Mouse (Mus musculus): Measurements from ENCODE around the gene Polr2c.
"Not testable (repeated sequence)": the region's sequence is repeated elsewhere in the genome, so short reads cannot be mapped to it uniquely, and the experiment has no call there.

Polr2c gene

DNA sequence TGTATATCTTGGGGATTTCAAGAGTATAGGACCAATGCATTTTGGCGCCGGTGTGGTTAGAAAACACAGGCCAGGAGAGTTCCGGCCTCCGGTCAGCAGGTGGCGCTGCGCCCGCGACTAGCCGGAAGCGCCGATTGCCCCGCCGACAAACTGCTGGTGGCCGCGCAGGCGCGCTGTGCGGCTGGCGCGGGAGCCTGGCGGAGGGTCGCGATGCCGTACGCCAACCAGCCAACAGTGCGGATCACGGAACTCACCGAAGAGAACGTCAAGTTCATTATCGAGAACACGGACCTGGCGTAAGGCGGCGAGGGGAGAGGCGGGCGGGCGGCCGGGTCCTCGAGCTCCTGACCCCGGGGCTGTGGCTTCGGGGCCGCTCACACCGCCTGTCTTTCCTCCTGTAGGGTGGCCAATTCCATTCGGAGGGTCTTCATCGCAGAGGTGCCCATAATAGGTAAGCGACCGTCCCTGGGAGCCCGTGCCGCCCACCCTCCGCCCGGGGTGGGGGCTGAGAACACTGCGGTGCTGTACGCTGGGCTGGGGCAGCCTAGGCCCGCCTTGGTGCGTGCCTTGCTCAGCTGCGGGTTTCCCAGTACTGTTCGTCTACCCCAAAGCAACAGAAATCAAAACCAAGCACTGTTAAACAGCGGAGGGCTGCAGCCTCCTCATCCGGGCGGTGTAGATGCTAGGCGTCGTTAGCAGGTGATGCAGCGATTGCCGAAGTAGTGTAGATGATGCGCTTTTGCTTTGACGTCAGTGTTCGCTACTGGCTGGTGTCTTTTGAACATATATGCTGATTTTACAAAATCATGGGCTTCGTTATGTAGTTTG lies at the start of gene Polr2c:
Gene Polr2c, plus strand, starts transcription at position 105 of the 828 bp plus-strand sequence.
- DNase-seq (ENCODE audit: low read depth, low spot score) = no peak

DNA sequence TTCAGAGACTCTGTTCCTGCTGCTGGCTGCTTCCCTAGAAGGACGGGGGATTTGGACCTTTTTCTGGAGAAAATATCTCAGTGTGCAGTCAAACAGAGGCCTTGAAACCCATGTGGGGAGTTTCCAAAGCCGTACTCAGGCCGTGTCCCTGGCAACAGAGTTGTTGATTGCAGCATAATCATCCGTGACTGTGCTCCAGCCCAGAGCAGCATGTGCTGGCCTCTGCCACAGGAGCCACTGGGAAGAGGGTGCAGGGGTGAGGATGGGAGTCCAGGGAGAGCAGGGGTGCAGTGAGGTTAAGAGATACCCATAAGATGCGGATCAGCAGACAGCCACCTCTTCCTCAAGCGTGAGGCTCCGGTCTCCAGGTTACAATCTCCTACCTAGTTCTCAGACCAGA lies 49.7 kb upstream of the Polr2c start:
- DNase-seq (ENCODE audit: low read depth, low spot score) = no peak

DNA sequence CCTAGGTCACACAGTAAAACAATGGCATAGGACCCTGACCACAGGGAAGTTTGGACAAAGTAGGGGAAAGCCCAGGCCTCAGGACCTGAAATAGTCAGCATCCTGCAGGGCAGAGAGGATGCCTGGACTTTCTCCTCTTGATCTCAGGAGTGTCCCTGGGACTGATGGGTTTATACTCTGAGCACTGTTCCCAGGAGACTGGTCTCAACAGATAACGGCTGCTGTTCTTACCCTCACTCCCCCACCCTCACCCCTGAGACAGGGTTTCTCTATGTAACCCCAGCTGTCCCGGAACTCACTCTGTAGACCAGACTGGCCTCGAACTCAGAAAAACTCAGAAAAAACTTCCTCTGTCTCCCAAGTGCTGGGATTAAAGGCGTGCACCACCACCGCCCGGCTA lies 48.9 kb upstream of the Polr2c start:
- DNase-seq (ENCODE audit: low read depth, low spot score) = no peak

DNA sequence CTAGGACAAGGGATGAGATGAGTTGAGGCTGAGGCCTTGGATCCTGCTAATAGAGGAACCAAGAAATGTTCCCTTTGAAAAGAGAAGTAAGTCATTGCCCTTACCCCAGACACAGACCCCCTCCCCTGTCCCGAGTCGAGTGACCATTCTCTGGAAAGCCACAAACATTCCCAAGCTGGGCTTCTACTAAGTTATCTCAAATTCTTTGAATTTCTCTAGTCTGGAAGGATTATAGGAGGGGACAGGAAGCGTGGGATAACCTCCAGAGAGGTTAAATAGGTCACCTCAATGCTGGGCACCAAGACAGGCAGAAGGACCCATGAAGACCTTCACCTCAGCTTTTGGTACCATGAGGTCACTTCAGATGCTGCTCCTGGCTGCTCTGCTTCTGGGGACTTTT lies 47.1 kb upstream of the Polr2c start, which contains the start of gene Ccl17:
Gene Ccl17, plus strand, starts transcription at position 301 of the 400 bp plus-strand sequence.
- DNase-seq (ENCODE audit: low read depth, low spot score) = no peak

DNA sequence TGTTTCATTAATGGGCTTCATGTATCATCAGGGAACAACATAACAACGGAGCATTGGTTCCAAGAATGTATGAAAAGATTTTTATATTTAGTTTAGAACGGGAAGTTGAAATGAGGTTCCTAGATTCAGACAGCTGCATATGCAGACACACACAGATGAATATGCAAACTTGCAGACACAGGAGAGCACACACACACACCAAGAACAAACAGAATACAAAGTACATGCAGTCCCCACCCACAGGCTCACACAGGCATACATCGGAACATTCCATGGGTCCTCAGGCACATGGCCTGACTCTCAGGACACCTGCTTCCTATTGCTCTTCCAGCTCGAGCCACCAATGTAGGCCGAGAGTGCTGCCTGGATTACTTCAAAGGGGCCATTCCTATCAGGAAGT lies 46.4 kb upstream of the Polr2c start:
- DNase-seq (ENCODE audit: low read depth, low spot score) = no peak

DNA sequence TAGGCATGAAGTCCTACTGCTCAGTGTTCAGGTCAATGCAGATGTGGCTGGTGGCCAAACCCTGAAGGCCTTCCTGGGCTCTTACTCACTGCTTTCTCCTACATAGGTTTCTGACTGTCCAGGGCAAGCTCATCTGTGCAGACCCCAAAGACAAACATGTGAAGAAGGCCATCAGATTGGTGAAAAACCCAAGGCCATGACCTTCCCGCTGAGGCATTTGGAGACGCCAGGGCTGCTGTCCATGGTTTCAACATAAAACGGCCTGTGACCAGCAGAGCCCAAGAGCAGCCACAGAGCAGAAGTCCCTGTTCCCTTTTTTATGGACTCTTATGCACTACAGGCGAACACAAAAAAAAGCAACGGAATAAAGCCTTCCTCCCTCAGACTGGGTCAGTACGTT lies 45.6 kb upstream of the Polr2c start:
- no peak for DNase-seq (ENCODE audit: low read depth, low spot score)

DNA sequence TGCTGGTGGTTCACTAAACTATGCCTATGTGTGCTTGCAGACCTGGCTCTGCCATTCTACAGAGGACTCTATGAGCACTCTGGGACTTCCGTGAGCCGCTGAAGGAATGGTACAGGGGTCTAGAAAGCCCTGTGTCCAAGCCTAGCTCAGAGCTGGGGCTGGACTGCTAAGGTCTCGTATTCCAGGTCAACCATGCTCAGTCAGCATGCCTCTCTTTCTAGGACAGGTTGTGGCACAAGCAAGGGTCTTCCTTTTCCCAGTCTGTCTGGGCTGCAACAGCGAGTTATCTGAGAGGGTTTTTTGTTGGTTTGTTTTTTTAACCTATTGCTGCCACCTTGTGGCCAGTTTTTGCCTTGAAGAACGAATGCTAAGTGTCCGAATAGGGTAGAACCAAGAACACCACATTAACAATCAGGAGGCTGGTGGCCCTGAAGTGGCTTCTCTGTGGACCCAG lies 44.6 kb upstream of the Polr2c start:
- peak; percentile 73 for DNase-seq (ENCODE audit: low read depth, low spot score)

DNA sequence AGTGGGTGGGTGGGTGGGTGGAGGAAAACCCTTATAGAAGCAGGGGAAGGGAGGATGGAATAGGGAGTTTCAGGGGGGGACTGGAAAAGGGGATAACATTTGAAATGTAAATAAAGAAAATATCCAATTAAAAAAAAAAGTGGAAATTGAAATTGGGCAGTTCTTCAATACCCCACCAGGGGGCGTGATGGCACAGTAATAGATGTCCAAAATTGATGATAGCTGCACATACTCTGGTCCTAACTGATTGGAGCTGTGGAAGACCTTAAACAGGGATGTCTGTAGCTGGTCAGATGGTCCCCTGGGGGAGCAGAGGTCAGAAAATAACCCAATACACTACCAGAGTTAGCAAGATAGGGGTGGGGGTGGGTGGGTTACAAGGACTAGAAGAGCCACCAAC lies 42.7 kb upstream of the Polr2c start:
- no peak for DNase-seq (ENCODE audit: low read depth, low spot score)

DNA sequence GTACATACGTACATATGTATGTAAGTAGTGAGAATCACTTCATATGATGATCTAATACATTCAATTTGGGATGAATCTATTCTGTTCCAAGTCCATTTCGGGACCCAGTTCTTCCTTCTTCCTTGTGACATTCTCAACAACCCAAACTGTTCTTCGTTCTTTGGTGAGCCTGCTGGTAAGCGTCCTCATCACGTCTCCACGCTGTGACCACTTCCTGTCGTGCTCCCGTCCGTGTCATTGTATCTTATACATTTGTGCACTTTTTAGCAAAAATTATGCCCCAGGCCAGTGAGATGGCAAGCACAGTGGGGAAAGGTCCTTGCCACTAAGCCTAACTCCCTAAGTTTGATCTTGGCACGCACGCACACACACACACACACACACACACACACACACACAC lies 39.3 kb upstream of the Polr2c start:
- DNase-seq (ENCODE audit: low read depth, low spot score) = no peak

DNA sequence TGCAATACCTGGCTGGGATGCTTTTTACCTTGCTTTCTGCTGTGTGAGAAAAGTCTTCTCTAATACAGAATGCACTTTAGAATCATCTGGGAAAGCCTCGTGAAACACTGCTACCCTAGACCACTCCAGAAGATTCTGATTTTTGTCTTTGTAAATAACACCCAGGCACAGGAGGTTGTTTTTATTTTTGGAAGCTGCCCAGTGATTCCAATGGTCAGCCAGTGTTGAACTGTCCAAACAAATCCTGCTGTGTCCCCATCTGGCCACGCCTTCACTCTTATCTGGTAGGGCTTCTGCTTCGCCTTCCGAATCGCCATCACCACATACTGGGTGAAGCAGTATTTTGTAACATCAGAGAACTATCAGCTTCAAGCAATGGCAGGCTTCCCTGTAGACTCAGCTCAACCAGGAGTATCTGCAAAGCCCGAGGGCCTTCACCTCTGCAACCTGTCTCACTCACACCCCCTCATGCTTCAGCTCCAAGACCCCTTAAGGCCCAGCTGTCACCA lies 37.5 kb upstream of the Polr2c start:
- DNase-seq (ENCODE audit: low read depth, low spot score) = no peak

DNA sequence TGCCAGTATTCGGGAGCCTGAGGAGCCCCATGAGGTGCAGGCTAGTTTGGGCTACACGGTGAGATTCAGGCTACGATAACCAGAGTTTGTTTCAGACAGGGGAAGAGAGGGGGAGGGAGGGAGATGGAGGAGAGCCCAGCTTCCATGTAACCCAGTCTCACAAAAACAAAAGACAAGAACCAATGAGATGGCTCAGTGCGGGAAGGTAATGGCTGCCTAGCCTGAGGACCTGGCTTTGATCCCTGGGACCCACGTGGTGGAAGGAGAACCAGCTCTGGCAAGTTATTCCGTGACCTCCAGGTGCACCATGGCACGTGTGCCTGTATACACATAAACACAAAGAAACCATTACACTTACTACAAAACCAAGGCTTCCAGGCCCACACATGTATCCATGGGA lies 36.7 kb upstream of the Polr2c start:
- no peak for DNase-seq (ENCODE audit: low read depth, low spot score)

DNA sequence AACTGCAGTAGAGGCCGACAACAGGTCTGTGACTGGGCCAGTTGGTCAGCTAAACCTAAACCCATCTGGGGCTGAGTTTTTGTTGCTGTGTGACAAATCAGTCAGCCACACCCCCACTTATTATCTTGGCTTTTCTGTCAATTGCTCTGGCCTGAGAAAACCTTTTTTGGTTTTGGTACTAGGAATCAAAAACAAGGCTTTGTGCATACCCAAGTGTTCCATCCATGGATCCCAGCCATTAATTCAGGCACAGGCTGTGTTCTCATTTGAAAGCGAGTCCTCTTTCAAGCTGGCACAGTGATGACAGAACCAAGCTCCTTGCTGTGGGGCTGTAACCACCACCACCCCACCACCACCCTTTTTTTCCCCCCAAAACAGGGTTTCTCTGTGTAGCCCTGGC lies 35.9 kb upstream of the Polr2c start:
- no peak for DNase-seq (ENCODE audit: low read depth, low spot score)

DNA sequence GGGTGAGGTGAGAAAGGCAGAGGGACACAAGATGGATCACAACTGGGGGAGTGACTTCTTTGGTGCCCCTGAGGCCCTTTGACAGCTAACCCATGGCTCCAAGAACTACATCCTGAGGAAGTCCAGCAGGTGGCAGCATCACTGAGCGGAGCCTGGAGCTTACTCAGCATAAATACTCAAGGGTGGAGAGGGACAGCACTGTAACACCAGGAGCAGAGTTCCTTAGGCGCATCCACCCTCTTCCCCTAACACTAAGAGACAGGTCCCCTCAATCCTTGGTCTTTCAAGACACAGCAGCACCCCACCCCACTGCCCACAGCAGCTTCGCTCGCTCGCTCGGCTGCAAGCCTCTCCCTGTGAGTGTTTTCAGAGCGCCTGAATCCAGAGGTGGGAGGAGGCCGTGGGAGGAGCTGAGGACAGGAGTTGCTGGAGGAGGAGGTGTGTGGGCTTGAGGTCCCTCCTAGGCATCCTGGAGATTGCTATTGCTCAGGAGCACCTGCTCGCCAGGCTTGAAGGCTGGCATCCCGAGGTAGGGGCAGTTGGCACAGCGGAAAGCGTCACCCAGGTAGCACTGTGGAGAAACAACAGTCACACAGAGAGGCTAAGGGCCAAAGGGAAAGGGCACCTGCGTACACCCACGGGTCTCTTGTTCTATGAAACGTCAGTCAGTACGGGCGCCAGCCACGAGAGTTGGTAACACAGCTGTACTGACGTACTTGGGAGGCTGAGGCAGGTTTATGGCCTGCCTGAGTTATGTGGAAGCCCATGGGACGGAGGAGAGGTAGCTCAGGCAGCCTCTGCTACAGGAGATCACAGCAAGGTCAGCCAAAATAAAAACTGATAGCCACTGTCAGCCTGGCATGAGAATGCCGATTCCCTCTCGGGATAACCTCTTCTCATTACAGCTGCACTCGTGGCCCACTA lies 34.4 kb upstream of the Polr2c start:
- peak; percentile 65 for DNase-seq (ENCODE audit: low read depth, low spot score)

DNA sequence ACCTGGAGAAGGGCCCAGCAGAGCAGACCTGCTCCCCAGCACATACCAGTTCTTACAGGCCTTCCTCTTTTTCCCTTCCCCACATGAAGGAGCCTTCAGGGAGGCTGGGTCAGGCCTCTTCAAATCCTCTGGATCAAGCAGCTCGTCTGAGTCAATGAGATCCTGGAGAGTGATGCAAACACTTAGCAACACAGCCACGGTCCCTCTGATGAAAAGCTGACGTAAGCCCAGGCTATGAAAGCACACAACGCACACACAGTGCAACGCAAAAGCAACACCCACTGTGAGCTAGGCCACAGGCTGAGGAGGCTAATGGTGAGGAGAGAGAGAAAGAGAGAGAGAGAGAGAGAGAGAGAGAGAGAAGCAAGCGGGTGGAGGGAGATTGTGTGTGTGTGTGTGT lies 32.1 kb upstream of the Polr2c start:
- no peak for DNase-seq (ENCODE audit: low read depth, low spot score)

DNA sequence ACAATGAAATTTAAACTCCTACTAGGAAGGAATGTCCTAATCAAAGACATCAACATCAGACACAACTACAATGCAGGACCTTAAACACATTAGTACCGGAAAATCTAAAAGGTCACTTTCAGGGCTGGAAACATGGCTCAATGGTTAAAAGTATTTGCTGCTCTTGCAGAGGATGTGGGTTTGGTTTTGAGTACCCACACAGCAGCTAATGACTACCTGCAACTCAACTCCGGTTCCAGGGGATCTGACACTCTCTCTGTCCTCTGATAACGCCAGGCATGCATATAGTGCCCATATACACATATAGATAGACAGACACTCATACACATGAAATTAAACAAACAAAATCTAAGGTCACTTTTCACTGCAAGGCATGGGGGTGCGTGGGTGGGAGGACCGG lies 31.0 kb upstream of the Polr2c start:
- no peak for DNase-seq (ENCODE audit: low read depth, low spot score)

DNA sequence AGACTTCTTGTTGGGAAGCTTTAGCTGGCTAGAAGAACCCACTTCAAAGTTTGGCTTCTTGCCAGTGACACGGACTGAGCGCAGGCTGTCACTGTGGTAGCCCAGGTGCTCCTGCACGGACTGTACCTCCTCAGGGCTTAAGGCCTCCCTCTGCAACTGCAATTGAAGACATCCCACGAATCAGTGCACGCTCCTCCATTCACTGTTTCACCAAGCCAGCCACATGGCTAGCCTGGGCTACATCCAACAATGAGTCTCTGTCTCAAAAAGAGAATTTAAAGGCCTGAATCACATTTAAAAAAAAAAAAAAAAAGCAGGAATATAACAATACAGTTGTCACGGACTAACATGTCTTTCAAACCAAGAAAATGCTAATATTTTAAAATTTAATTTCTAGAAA lies 29.0 kb upstream of the Polr2c start:
- DNase-seq (ENCODE audit: low read depth, low spot score) = no peak

DNA sequence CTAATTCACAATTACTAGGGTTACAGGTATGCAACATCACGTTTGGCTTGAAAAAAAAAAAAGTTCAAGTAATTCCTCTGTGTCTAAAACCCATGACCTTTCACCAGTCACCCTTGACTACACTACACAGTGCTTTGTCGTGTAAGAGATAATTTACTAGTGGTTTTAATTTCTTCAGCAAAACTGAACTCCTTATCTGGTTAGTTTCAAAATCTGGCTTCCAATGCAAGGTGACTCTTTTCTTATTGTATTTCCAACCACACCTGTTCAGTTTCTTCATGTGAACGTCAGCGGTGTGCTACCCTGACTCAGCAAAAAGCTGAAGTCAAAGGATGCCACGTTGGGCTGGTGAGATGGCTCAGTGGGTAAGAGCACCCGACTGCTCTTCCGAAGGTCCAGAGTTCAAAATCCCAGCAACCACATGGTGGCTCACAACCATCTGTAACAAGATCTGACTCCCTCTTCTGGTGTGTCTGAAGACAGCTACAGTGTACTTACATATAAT lies 23.3 kb upstream of the Polr2c start:
- not testable (repeated sequence) for DNase-seq (ENCODE audit: low read depth, low spot score)

DNA sequence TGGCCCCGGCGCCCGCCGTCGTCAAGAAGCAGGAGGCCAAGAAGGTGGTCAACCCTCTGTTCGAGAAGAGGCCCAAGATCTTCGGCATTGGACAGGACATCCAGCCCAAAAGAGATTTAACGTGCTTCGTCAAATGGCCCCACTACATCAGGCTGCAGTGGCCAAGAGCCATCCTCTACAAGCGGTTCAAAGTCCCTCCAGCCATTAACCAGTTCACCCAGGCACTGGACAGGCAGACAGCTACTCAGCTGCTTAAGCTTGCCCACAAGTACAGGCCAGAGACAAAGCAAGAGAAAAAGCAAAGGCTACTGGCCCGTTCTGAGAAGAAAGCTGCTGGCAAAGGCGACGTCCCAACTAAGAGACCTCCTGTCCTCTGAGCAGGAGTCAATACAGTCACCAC lies 21.5 kb upstream of the Polr2c start:
- DNase-seq (ENCODE audit: low read depth, low spot score) = not testable (repeated sequence)

DNA sequence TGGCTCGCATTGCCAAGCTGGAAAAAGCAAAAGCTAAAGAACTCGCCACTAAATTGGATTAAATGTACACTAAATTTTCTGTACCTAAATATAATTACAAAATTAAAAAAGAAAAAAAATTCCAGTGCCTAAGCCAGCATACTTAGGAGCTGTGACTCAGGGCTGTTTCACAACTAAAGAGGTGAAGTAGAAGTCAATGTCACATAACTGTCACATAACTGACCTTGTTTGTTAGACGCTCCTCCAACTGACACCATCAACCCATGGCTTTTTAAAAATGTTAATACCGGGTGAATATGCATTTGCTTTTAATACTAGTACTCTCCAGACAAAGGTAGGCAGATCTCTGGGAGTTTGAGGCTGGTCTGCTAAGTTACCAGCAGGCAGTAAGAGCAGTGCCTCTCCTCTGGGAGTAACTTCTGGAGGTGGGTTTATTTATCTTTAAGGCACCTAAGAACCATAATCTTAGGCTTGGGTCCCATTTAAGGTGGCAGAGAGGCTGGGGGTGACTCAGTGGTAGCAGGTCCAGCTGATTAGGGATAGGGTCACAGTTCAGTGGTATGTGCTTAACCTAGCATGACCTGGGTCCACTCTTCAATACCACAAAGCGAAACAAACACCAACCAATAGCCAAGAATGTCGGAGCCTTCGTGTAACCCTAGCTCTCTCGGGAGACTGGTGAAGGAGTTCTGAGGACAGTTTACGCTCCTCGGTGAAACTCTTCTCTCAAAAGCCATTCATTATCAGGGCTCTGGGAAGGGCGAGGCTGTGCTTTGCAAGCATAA lies 20.6 kb upstream of the Polr2c start:
- no peak for DNase-seq (ENCODE audit: low read depth, low spot score)

DNA sequence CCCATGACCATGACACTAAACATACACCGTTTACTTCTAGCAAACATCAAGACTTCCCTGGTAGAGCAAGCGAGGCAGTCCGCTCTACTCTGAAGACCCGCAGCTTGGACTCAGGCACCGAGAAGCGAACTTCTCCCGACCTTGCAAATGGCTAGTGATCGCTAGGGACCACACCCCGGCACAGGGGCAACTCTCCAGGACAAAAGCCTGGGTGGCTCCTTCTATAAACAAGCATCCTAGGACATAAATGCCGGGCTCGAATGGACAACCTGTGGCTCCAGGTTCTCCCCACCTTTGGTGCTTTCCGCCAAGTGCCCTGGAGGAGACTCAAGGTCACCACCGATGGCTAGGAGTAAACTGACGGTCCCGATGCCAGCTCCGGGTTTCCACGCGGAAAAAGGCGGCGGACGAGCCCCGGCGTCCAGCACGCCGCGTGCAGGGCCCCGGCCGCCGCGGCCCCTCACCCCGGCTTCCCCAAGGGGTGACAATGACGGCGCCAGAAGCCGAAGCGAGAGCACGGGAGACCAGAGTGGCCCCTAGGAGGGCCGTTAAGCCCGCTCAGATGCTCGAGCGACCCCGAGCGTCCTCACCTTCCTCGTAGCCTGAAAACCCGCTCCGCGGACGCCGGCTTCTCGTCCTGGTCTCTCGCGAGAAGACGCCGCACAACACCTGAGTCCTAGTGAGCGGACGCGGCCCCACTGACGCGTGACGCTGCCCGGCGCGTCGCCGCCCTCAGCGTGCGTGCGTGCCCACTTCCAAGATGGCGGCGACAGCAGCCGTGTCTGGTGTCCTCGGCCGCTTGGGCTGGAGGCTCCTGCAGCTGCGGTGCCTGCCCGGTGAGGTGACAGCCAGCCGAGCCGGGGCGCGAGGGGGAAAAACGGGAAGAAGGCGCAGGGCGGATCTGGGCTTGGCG lies 19.3 kb upstream of the Polr2c start, which contains the start of the genes Coq9 and Ciapin1:
Gene Coq9, plus strand, starts transcription at position 660 of the 913 bp plus-strand sequence.
Gene Ciapin1, minus strand, starts transcription at position 697 of the 913 bp plus-strand sequence.
- peak; percentile 96 for DNase-seq (ENCODE audit: low read depth, low spot score)

Measured in WW6 (cell line).